Mouse (Mus musculus): ENCODE data around the gene Plxna3.

Plxna3 gene

DNA sequence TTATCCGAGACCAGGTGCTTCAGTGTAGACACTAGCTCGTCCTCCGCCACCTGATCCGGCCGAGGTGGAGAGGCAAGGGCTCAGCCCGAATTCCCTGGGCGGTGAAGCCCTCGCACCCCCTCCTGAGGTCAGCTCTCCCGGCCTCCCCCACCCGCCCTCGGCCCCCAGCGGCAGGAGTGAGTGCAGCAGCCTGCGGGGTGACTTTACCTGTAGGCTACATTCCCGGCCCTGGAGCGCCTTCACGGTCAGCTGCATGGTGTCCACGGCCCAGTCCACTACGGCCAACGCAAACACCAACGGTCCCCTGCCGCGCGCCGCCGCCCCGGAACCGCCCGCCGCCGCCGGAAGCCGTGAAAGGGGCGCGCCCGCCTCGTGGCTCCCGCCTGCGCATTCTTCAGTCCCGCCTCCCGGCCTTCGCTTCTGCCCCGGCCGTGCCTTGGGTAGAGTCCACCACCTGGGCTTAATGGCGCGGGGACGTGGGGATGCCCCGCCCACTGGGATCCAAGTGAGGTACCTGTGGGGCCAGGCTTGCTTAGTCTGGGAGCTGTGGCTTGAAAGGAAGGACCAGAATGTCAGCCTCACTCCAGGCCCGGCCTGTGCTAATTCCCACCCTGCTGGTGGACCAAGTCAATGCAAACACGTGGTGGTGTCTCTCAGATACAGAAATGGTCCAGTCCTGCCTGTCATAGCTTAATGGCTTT, 39.5 kb downstream of the Plxna3 start:
- no peak for DNase-seq (ENCODE audit: low read depth, low spot score)

DNA sequence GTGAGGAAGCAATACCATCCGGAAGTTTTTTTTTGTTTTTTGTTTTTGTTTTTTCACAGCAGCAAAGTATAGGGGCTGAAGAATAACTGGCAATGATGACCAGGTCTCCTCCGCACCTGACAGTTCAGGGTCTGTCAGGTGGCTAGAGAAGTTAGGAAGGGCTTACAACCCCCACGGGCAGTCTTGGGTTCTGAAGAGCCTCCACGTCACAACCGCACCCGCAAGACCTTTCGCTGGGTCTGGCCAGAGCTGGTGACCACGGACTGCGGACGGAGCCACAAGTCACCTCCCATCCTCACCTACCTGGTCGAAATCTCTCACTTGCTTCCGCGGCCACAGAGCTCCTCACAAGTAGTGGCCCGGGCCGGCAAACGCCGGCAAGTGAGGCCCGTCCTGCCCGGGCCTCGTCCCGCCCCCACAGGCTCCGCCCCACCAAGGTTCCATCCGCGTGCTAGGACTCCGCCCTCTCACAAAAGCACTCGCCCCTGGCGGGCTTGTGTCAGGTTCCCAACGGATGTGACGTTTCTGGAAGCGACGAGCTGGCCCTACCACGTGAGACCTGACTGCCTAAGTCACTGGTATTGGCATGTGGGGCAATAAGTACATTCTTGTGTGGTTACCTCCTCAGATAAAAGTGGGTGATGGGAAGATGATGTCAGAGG, 44.2 kb downstream of the Plxna3 start, which contains the start of the genes Ubl4a and Slc10a3:
Gene Ubl4a, minus strand, starts transcription at position 331 of the 662 bp plus-strand sequence.
Gene Slc10a3, minus strand, starts transcription at position 462 of the 662 bp plus-strand sequence.
- DNase-seq (ENCODE audit: low read depth, low spot score) = no peak

DNA sequence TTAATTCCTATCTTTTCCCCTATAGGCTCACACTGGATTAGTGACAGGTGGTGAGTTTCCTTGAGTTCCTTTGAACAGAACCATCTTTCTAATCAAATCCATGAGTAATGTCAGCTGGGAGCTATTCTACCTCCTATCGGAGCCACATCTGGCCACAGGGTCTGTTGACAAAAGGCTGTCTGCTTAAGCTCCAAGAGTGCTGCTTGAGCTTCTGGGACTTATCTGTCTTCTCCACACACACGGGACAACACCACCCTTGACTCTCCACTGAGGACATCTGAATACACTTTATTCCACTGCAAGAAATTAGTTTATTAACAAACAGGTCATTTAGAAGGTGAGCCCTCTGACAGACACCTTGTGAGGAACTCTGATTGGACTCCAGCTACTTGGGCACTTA, 55.6 kb downstream of the Plxna3 start:
- no peak for DNase-seq (ENCODE audit: low read depth, low spot score)

DNA sequence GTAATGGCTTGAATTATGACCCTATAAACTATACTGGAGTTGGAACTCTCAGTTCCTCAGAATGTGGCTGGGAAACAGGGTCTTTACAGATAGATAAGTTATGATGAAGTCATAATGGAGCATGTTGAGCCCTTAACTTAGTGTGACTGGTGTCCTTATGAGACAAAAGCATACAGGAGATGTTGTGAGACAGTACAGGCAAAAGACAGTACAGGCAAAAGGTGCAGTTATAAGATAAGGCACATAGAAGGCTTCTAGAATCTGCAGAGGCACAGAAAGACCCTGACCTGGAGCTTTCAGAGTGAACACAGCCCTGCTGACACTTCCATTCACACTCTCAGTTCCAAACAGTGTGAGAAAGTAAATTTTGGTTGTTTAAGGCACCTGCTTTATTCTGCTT, 59.3 kb downstream of the Plxna3 start:
- no peak for DNase-seq (ENCODE audit: low read depth, low spot score)

DNA sequence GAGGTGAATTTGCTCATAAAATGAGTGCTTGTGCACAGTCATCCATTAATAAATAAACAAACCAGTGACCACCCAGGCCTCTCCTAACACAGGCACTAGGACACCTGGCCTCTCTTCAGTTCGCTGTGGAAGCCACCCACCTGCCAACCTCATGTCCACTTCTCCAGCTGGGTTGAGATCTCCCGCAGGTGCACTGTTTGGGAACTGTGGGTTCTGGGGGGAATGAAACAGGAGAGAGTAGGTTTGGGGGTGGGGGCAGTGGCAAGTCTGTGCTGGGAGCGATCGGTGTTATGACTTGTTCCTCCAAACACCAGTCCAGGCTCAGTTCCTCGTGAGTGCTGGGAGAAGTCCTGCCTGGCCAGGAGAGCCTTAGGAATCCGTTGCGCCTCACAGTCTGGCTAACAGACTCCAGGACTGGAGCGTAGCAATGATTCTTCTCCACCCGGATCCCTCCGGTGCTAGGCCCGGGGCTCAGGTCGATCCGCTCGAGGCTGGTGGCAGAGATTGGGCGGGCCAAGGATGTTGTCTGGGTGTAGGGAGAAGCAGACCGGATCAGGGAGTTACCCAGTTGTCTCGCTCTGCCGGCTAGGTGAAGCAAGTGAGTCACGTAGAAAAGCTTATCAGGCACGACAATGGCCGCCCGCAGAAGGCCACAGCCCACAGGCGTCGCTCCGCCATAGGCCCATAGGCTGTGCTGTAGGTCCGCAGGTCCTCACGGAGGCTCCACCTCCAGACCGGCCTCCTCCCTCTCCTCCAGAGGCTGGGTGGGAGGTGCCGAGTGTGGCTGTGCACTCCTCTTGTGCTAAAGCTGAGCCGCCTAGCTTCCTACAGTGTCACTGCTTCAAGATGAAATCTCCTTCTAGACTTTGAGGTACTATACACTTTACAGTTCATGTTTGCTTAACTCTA, 63.9 kb downstream of the Plxna3 start, which contains the start of the genes Fam3a and Ikbkg:
Gene Fam3a, minus strand, starts transcription at position 738 of the 909 bp plus-strand sequence.
Gene Ikbkg, plus strand, starts transcription at position 756 of the 909 bp plus-strand sequence.
- DNase-seq (ENCODE audit: low read depth, low spot score) = peak; percentile 63
